Mouse (Mus musculus) liver, embryonic 16.5 days (tissue): ENCODE data around the gene Fbxo24. TPM values are rescaled to one million over a fixed set of nuclear protein-coding genes. Genes with fewer than 3 reads are reported as not detected.
A peak's percentile ranks its signal among the peaks of the same experiment; 100 is the strongest.

Source experiments
- ATAC-seq: fragments of 200-750 bp; cut with Nextera tagmentation; 2 replicates; pipeline ENCODE4 v1.8.0; 2017; ENCODE audit warnings: low read depth, mild to moderate bottlenecking, moderate number of reproducible peaks, moderate library complexity
- H3K27ac ChIP-seq: fragments of 300-500 bp; sonication (generic); 2 replicates; pipeline ENCODE4 v1.5.1; 2014; ENCODE audit warnings: mild to moderate bottlenecking, low read length
- H3K27me3 ChIP-seq: fragments of 300-500 bp; sonication (generic); 2 replicates; pipeline ENCODE4 v1.6.1; 2014; ENCODE audit warnings: low read depth, low read length, mixed read lengths; ENCODE audit not compliant: control insufficient read depth, insufficient read depth
- H3K36me3 ChIP-seq: fragments of 300-500 bp; sonication (generic); 2 replicates; pipeline ENCODE4 v1.6.1; 2014; ENCODE audit warnings: mild to moderate bottlenecking; ENCODE audit not compliant: control insufficient read depth, insufficient read depth
- H3K4me1 ChIP-seq: fragments of 300-500 bp; sonication (generic); 2 replicates; pipeline ENCODE4 v1.6.1; 2014; ENCODE audit warnings: low read depth, low read length, mixed read lengths; ENCODE audit not compliant: control insufficient read depth
- H3K4me2 ChIP-seq: fragments of 300-500 bp; sonication (generic); 2 replicates; pipeline ENCODE4 v1.6.1; 2014; ENCODE audit warnings: low read depth, low read length, mixed read lengths
- H3K4me3 ChIP-seq: fragments of 300-500 bp; sonication (generic); 2 replicates; pipeline ENCODE4 v1.5.1; 2014; ENCODE audit warnings: low read depth, mild to moderate bottlenecking, low read length
- H3K9ac ChIP-seq: fragments of 300-500 bp; sonication (generic); 2 replicates; pipeline ENCODE4 v1.6.1; 2014; ENCODE audit warnings: low read depth, low read length
- H3K9me3 ChIP-seq: fragments of 300-500 bp; sonication (generic); replicated peaks from 2 replicates; pipeline ENCODE4 v1.6.1; 2016; ENCODE audit warnings: low read length; ENCODE audit not compliant: control insufficient read depth
- WGBS: fragments of 180-500 bp; shearing (Covaris S2); extraction: QIAGEN DNeasy Blood & Tissue Kit; methylation state at CpG from one replicate; pipeline ENCODE4 v1.1.7; 2014; ENCODE audit not compliant: insufficient replicate concordance; 5-methylcytosine and 5-hydroxymethylcytosine counted together
- polyA plus RNA-seq: library from polyadenylated mRNA; unstranded; fragments of >200 nt; fragmentation: Nextera tagmentation; extraction: Ambion mirVana; gene quantifications from 2 replicates; pipeline ENCODE4 v1.2.1, GENCODE M21; 2015

Fbxo24 gene
- polyA plus RNA-seq, 1 experiment from 2014 or later: 0.07 TPM

DNA sequence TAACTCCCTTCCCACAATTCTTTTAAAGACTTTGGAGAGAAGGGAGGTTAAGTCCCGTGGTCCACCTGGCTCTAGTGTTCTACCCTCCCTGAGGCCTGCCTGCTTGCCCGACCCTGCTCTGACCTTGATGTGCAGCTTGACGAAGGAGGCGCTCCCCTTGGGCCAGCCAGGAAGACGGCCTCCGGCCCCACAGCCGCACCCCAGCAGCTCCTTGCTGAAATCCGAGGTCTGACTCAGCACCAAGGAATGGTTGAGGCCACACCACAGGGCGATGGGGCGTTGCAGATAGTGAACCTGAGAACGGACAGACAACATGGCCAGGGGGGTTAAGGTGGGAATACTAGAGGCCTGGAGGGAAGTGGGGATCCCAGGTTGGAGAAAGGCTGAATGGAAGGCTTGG, 15.3 kb downstream of the Fbxo24 start, which contains the start of gene Pcolce:
Pcolce (minus strand) TSS at position 235 of the 400 bp plus-strand sequence.
- Histone ChIP-seq H3K36me3 (no peaks in the 10 kb centered on the region), H3K4me2 (no peak within 1 kb of the TSS), H3K4me3 (no peak within 1 kb of the TSS), H3K9ac (no peak within 1 kb of the TSS), H3K27ac (no peak within 1 kb of the TSS), H3K4me1 (peaks cover 15% of the 10 kb centered on the region), H3K9me3 (no peaks in the 10 kb centered on the region), H3K27me3 (no peaks in the 10 kb centered on the region)
- no peak for ATAC-seq
- WGBS: 47% methylated on average over 11 of the region's 11 CpGs

DNA sequence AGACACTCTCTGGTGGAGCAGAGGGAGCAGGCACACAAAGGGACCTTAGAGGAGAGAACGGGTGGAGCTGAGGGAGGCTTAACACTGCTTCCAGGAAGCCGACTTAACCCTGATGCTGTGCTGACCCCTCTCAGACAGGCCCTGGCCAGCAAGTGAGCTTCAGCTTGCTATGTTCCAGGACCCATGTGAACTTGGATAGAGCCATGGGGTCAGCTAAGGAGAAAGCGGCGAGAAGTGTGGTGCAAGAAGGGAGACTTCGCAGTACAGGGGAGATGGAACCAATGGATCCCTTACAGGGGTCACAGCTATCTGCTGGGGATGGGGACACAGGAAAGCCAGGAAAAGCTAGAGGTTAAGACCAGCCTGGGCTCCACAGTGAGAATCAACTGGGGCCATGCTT, 15.7 kb downstream of the Fbxo24 start:
- peaks cover 15% of the 10 kb centered on the region for H3K4me1 ChIP-seq
- no peak overlapping the region for H3K4me2 ChIP-seq
- no peaks in the 10 kb centered on the region for H3K27me3 ChIP-seq
- H3K36me3 ChIP-seq: no peaks in the 10 kb centered on the region
- no peak overlapping the region for H3K27ac ChIP-seq
- 71% methylated on average over 5 of the region's 5 CpGs for WGBS
- ATAC-seq: no peak
- no peaks in the 10 kb centered on the region for H3K9me3 ChIP-seq
- H3K9ac ChIP-seq: no peak overlapping the region
- H3K4me3 ChIP-seq: no peak overlapping the region

DNA sequence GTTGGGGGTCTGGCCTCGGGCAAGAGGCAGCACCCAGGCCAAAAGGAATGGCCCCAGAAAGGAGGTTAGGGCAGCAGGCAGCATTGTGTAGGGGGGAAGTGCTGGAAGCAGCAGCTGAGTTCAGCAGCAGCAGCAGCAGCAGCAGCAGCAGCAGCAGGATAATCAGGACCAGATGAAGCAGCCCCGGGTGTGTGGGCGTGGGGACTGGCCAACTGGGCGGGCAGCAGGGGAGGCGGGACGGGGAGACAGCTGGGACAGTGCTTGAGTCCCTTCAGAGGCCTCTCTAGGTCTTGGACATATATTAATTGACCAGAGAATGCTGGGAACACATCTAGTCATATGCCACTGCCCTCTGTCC, 17.6 kb downstream of the Fbxo24 start:
- H3K27ac ChIP-seq: peak overlapping the region; percentile 61
- no peaks in the 10 kb centered on the region for H3K27me3 ChIP-seq
- H3K9me3 ChIP-seq: no peaks in the 10 kb centered on the region
- no peak overlapping the region for H3K4me3 ChIP-seq
- peak overlapping the region; percentile 11; the same call in 1 of the 2 replicates for H3K4me2 ChIP-seq
- no peaks in the 10 kb centered on the region for H3K36me3 ChIP-seq
- peaks cover 15% of the 10 kb centered on the region for H3K4me1 ChIP-seq
- peak overlapping the region; percentile 15; the same call in 1 of the 2 replicates for H3K9ac ChIP-seq
- ATAC-seq: no peak
- WGBS: 19% methylated on average over 6 of the region's 6 CpGs

DNA sequence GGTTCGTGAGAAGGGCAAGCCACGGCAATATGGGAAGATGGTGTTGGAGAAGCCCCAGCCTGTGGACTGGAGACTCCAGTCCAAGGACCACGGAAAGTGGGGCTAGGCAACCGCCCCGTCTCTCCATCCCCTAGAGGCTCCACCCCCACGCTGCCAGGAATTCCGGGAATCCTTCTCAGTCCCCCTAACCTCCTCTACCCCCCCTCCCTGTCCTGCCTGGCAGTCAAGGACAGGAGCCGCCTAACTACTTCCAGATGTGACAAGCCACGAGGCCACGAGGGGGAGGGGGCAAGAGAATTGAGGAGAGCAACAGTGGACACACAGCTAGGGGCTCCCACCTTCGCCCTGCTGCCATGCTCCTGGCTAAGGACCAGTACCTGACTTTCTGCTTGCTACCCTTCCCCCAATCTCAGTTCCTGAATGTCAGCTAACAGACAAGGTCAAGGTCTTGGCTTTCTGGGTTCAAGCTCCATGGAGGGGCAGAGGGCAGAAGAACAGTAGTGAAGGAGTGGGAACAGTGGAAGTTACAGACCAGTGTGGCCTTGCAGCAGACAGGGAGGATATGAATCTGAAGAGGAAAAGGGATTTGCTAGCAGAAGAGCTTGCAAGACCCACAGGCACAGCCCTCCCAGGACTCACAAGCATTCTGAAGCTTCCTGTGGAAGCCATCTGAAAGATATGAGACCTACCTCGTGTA, 18.1 kb downstream of the Fbxo24 start:
- 42% methylated on average over 12 of the region's 12 CpGs for WGBS
- Histone ChIP-seq H3K9me3 (no peaks in the 10 kb centered on the region), H3K36me3 (no peaks in the 10 kb centered on the region), H3K27me3 (no peaks in the 10 kb centered on the region), H3K4me2 (peak overlapping the region; percentile 11; the same call in 1 of the 2 replicates), H3K9ac (peak overlapping the region; percentile 15; the same call in 1 of the 2 replicates), H3K4me1 (peaks cover 19% of the 10 kb centered on the region), H3K27ac (peak overlapping the region; percentile 61), H3K4me3 (no peak overlapping the region)
- ATAC-seq: no peak; the same call in 1 of the 2 replicates

DNA sequence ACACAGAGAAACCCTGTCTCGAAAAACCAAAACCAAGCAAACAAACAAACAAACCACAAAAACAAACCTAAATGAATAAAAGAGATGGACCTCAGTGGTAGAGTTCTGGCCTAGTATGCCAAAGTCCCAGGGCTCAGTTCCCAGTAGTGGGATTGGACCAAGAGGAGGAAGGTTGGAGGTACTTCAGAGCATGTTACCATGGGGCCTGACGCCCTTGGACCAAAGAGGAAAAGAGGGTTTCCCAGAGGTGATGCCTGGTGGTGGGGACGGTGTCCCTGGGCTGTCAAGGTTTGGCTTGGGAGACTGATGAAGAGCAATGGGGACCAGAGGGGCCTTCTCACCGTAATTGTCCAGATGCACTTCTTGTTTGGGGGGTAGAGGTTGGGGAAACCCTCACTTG, 18.7 kb downstream of the Fbxo24 start:
- Histone ChIP-seq H3K9ac (no peak overlapping the region), H3K27ac (no peak overlapping the region), H3K4me1 (peaks cover 25% of the 10 kb centered on the region), H3K9me3 (no peaks in the 10 kb centered on the region), H3K4me3 (no peak overlapping the region), H3K4me2 (no peak overlapping the region), H3K27me3 (no peaks in the 10 kb centered on the region), H3K36me3 (no peaks in the 10 kb centered on the region)
- WGBS: 72% methylated on average over 4 of the region's 4 CpGs
- ATAC-seq: no peak

DNA sequence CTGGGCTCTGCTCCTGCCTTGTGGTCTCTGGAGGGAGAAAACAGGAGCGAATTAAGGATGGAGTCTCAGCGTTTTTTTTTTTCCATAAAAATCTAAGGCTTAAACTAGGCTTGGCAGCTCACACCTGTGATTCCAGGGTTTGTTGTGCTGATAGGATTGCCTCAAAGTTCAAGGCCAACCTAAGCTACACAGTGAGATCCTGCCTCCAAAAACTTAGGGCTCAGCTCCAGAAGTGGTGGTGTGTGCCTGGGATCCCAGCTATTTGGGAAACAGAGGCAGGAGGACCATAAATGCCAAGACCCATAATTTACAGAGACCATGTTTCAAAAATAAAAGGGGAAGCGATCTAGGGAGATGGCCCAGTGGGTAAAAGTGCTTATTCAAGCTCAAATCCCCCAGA, 19.5 kb downstream of the Fbxo24 start:
- 61% methylated on average over 3 of the region's 3 CpGs for WGBS
- peaks cover 27% of the 10 kb centered on the region for H3K4me1 ChIP-seq
- H3K27me3 ChIP-seq: no peaks in the 10 kb centered on the region

DNA sequence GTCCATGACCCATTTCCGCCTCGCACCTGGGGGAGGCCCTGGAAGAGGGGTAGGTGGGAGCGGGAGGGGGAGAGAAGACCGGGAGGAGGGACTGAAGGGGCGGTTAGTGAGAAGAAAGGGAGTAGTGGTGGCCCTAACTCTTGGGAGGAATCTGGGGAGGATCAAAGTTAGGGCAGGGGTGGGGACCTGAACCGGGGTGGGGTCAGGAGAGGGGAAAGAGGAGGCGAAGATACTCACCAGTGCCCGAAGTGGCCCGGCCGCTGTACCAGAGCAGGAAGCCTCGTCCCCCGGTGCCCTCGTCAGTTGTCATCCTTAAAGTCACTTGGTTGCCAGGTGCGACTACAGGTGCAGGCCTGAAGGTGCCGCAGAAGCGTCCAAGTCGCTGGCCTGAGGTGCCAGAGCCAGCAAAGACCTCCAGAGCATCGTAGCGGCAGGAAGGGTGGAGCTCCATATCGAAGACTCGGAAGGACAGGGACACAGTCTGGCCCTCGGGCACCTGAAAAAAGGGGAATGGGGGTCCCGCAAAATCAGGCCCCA, 20.1 kb downstream of the Fbxo24 start:
- no peak overlapping the region for H3K4me3 ChIP-seq

More for the DNA sequence above, 19.5 kb downstream of the Fbxo24 start:
- no peaks in the 10 kb centered on the region for H3K36me3 ChIP-seq
- H3K4me3 ChIP-seq: no peak overlapping the region
- H3K9ac ChIP-seq: no peak overlapping the region
- no peak overlapping the region for H3K27ac ChIP-seq
- ATAC-seq: no peak
- H3K4me2 ChIP-seq: no peak overlapping the region
- H3K9me3 ChIP-seq: no peaks in the 10 kb centered on the region

DNA sequence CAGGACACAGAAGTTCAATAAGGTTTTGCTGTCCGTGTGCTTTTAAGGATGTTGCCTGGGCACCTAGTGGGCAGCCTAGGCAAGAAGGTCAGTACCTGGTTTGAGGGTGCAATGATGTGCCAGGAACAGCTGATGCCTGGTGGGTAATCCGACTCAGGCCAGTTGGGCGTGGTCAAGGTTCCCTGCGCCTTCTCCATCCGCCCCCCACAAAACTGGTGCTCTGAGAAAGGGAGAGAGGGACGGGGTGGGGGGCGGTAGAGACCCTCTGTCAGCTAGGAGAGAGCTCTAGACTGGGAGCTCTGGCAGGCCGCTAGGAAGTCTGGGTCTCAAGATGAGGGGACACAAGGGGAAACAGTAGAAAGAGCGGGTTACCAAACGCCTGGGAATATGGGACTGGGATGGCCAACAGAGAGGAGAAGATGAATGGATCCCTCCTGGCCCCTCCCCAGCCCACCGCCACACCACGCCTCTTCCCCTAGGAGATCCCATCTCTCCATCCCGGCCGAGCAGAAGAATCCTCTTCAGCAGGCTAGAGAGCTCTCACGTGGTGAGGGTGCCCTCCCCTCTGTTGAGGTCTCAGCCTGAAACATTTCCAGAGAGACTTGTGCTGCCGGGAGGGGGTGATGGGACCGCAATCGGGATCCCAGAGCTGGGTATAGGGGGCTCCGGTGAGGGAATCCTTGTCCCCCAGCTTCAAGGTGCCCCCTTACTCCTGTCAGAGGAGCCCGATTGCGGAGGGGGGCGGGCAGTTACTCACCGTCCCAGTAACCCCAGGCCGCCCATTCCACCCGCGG, 20.7 kb downstream of the Fbxo24 start:
- no peaks in the 10 kb centered on the region for H3K9me3 ChIP-seq
- no peaks in the 10 kb centered on the region for H3K27me3 ChIP-seq
- ATAC-seq: no peak
- H3K4me1 ChIP-seq: peaks cover 30% of the 10 kb centered on the region
- WGBS: 46% methylated on average over 26 of the region's 26 CpGs
- no peak overlapping the region for H3K27ac ChIP-seq
- no peaks in the 10 kb centered on the region for H3K36me3 ChIP-seq
- no peak overlapping the region for H3K4me2 ChIP-seq
- H3K4me3 ChIP-seq: no peak overlapping the region
- H3K9ac ChIP-seq: no peak overlapping the region

More for the DNA sequence above, 20.1 kb downstream of the Fbxo24 start:
- Histone ChIP-seq H3K36me3 (no peaks in the 10 kb centered on the region), H3K9ac (no peak overlapping the region), H3K27ac (no peak overlapping the region), H3K4me1 (peaks cover 28% of the 10 kb centered on the region), H3K27me3 (no peaks in the 10 kb centered on the region), H3K9me3 (no peaks in the 10 kb centered on the region), H3K4me2 (no peak overlapping the region)
- ATAC-seq: no peak
- WGBS: 53% methylated on average over 23 of the region's 23 CpGs

DNA sequence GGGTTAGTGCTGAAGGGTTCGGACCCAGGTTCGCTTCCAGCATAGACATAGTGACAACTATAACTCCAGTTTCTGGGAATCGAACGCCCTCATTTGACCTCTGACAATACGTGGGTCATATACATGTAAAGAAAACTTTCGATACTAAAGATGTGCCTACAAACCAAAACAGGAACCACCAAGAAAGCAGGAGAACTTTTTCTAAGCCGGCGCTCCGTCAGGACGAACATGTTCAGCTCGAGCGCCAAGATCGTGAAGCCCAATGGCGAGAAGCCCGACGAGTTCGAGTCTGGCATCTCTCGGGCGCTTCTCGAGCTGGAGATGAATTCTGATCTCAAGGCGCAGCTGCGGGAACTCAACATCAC, 27.5 kb downstream of the Fbxo24 start:
- Histone ChIP-seq H3K27me3 (no peaks in the 10 kb centered on the region), H3K4me2 (peak overlapping the region; percentile 99), H3K36me3 (no peaks in the 10 kb centered on the region), H3K4me3 (peak overlapping the region; percentile 81), H3K9me3 (no peaks in the 10 kb centered on the region), H3K27ac (peak overlapping the region; percentile 91), H3K4me1 (peaks cover 45% of the 10 kb centered on the region), H3K9ac (peak overlapping the region; percentile 71)
- ATAC-seq: no peak
- under 1% methylated on average over 22 of the region's 22 CpGs for WGBS
